ENCODE assay signal across 8 mouse cellular contexts in genomic region chr4:129250759-129251481, GRCm38 (mm10). TPM values are rescaled to one million over a fixed set of nuclear protein-coding genes. Genes with fewer than 3 reads are reported as not detected.
DNase-seq lines count a peak whose midpoint lies in the region; ATAC-seq and TF ChIP-seq lines count a peak whose summit lies in the region.

No protein-coding gene starts in this region.

- peak overlapping the region; percentile 26 for H3K4me2 ChIP-seq in forebrain, embryonic 11.5 days (ENCODE audit: low read depth, low read length, severe bottlenecking)
- H3K4me2 ChIP-seq in lung, postnatal 0 days (replicated peaks; ENCODE audit: low read depth, low read length): 0 out of 2 replicates have a peak overlapping the region, but pooled peaks have one; percentile 12

- no peaks in the 10 kb centered on the region for H3K36me3 ChIP-seq in forebrain, embryonic 11.5 days (ENCODE audit: control insufficient read depth, insufficient read depth, low read length)
- H3K36me3 ChIP-seq in lung, postnatal 0 days (ENCODE audit: insufficient read depth, low read length): no peaks in the 10 kb centered on the region

- H3K27ac ChIP-seq in forebrain, embryonic 11.5 days (ENCODE audit: low read depth, low read length): peak overlapping the region; percentile 61; the same call in 1 of the 2 replicates
- peak overlapping the region; percentile 75 for H3K27ac ChIP-seq in lung, postnatal 0 days (ENCODE audit: low read length)

- 10% methylated on average over 15 of the region's 15 CpGs for WGBS in forebrain, embryonic 11.5 days
- 33% methylated on average over 15 of the region's 15 CpGs for WGBS in lung, postnatal 0 days

- H3K4me3 ChIP-seq in forebrain, embryonic 11.5 days (ENCODE audit: low read depth, low read length): no peak overlapping the region
- no peak overlapping the region for H3K4me3 ChIP-seq in lung, postnatal 0 days (ENCODE audit: low read depth, low read length)

- H3K9me3 ChIP-seq in forebrain, embryonic 11.5 days (ENCODE audit: control insufficient read depth, low read length): no peaks in the 10 kb centered on the region
- no peaks in the 10 kb centered on the region for H3K9me3 ChIP-seq in lung, postnatal 0 days (ENCODE audit: low read length)

- peaks cover 23% of the 10 kb centered on the region for H3K4me1 ChIP-seq in forebrain, embryonic 11.5 days (replicated peaks; ENCODE audit: control insufficient read depth, insufficient read depth, low read length)
- peaks cover 4% of the 10 kb centered on the region; the same call in 1 of the 2 replicates for H3K4me1 ChIP-seq in lung, postnatal 0 days (ENCODE audit: insufficient read depth, low read depth, low read length)

- peaks cover 25% of the 10 kb centered on the region for H3K27me3 ChIP-seq in forebrain, embryonic 11.5 days (ENCODE audit: control insufficient read depth, insufficient read depth, low read length)
- H3K27me3 ChIP-seq in lung, postnatal 0 days (replicated peaks; ENCODE audit: insufficient read depth, low read length): 0 out of 2 replicates have a peak, but pooled peaks cover 3% of the 10 kb centered on the region

- intact Hi-C loops in gastrocnemius, postnatal 14 days (cut with DNase I; ENCODE audit: low total_unique reads): no loop called here
- intact Hi-C loops in gastrocnemius, postnatal 36 days (cut with DNase I): no loop called here

- TF ChIP-seq EP300 in lung, postnatal 0 days (IDR thresholded peaks at IDR 0.05): no peak

- H3K9ac ChIP-seq in forebrain, embryonic 11.5 days (ENCODE audit: low read length): peak overlapping the region; percentile 23; the same call in 1 of the 2 replicates
- H3K9ac ChIP-seq in lung, postnatal 0 days (replicated peaks; ENCODE audit: low read depth): 0 out of 2 replicates have a peak overlapping the region, but pooled peaks have one; percentile 12

- ATAC-seq in forebrain, embryonic 11.5 days (replicated peaks; ENCODE audit: low FRiP score): peak; percentile 24
- peak; percentile 55 for ATAC-seq in lung, postnatal 0 days

- no peak for TF ChIP-seq CTCF in lung, postnatal 0 days (IDR thresholded peaks at IDR 0.05)

- DNase-seq in gastrocnemius, postnatal 10 days: peak; percentile 29
- no peak for DNase-seq in gastrocnemius, postnatal 14 days
- peak; percentile 68 for DNase-seq in forebrain, embryonic 11.5 days (ENCODE audit: low spot score)
- DNase-seq in kidney, adult 8-10 months: peak; percentile 92 to 93
- peak; percentile 78 for DNase-seq in lung, postnatal 0 days (ENCODE audit: low spot score)
- no peak for DNase-seq in left cerebral cortex, adult 8-10 months (ENCODE audit: low spot score in 2 of 2)
- no peak for DNase-seq in B cell, adult 2 months
- no peak for DNase-seq in gastrocnemius, postnatal 36 days

RNA-seq across cellular contexts. Expression of gene C77080, which starts 10.3 kb away (rescaled TPM):
- total RNA-seq in gastrocnemius, postnatal 10 days (2021): 1 to 10 TPM; 2.6 to 4.9 TPM
- 1 to 10 TPM; 2.3 to 2.5 TPM for total RNA-seq in gastrocnemius, postnatal 14 days (2021)
- 4.7 and 4.8 TPM in 2 replicates for polyA plus RNA-seq in forebrain, embryonic 11.5 days (2014; fragmentation: Nextera tagmentation; extraction: Ambion mirVana)
- 6.7 and 7.9 TPM in 2 replicates for polyA plus RNA-seq in lung, postnatal 0 days (2015; fragmentation: Nextera tagmentation; extraction: Ambion mirVana)
- 10 to 100 TPM; 15.2 to 22.8 (median 18.4) TPM for total RNA-seq in left cerebral cortex, adult 8-10 months (2022)
- 1 to 10 TPM; 1.7 to 1.9 TPM for total RNA-seq in gastrocnemius, postnatal 36 days (2021)

RNA-seq across cellular contexts. Expression of gene Sync, which starts 36.5 kb away (rescaled TPM):
- 10 to 100 TPM; 63.6 to 64.4 TPM for total RNA-seq in gastrocnemius, postnatal 10 days (2021)
- 10 to 100 TPM; 50.0 to 63.6 TPM for total RNA-seq in gastrocnemius, postnatal 14 days (2021)
- 0.37 and 0.57 TPM in 2 replicates for polyA plus RNA-seq in forebrain, embryonic 11.5 days (2014; fragmentation: Nextera tagmentation; extraction: Ambion mirVana)
- 0.80 and 0.98 TPM in 2 replicates for polyA plus RNA-seq in lung, postnatal 0 days (2015; fragmentation: Nextera tagmentation; extraction: Ambion mirVana)
- total RNA-seq in left cerebral cortex, adult 8-10 months (2022): 1 to 10 TPM; 1.6 to 2.7 (median 2.3) TPM
- 10 to 100 TPM; 38.3 to 44.9 TPM for total RNA-seq in gastrocnemius, postnatal 36 days (2021)

Comparison
In these comparisons a context has a peak if more than half of its experiments do, and no peak if none do; other contexts are left out.
1. DNase-seq: peak in gastrocnemius, postnatal 10 days (single experiment), forebrain, embryonic 11.5 days (single experiment), kidney, adult 8-10 months (2 of 2) and lung, postnatal 0 days (single experiment); none in gastrocnemius, postnatal 14 days (single experiment), left cerebral cortex, adult 8-10 months (0 of 2), B cell, adult 2 months (0 of 2) and gastrocnemius, postnatal 36 days (0 of 2).
2. RNA of gene Sync, which starts 36.5 kb away (total RNA-seq): 63.6 to 64.4 TPM in gastrocnemius, postnatal 10 days, 50.0 to 63.6 TPM in gastrocnemius, postnatal 14 days and 38.3 to 44.9 TPM in gastrocnemius, postnatal 36 days; 1.6 to 2.7 TPM in left cerebral cortex, adult 8-10 months; every median in the first group is over 10 times any median in the second.